Mouse (Mus musculus) B cell, adult 2 months (primary cell): ENCODE data around the gene Gm14085.
A peak's percentile ranks its signal among the peaks of the same experiment; 100 is the strongest.
"Not testable (repeated sequence)": the region's sequence is repeated elsewhere in the genome, so short reads cannot be mapped to it uniquely, and the experiment has no call there.

Experiments used
- DNase-seq, 2 experiments: peaks; one replicate each; pipeline ENCODE4 v3.0.0; 2022

The Gm14085 gene

GRCm38 (mm10) chr2:122484641-122485040 is at the start of gene Gm14085:
Gm14085 (plus strand) TSS chr2:122484941.
- DNase-seq, result no peak

GRCm38 (mm10) chr2:122438706-122439482 is 45.8 kb upstream of the Gm14085 start:
- not testable (repeated sequence) for DNase-seq

GRCm38 (mm10) chr2:122440521-122440920 is 44.2 kb upstream of the Gm14085 start:
- peak; percentile 69 to 75 for DNase-seq

- DNase-seq, result peak; percentile 14 to 15
Observed at GRCm38 (mm10) chr2:122441000-122441933, 43.5 kb upstream of the Gm14085 start.

- DNase-seq, result no peak
Observed at GRCm38 (mm10) chr2:122450351-122450750, 34.4 kb upstream of the Gm14085 start.

GRCm38 (mm10) chr2:122452426-122452825 is 32.3 kb upstream of the Gm14085 start:
- DNase-seq, result no peak

- DNase-seq, result peak in 1 of 2 experiments; percentile 4
Observed at GRCm38 (mm10) chr2:122466901-122467300, 17.8 kb upstream of the Gm14085 start.

- DNase-seq, result peak; percentile 90 to 92
Observed at GRCm38 (mm10) chr2:122467351-122468013, 17.3 kb upstream of the Gm14085 start.

- DNase-seq, result no peak
Observed at GRCm38 (mm10) chr2:122469221-122469620, 15.5 kb upstream of the Gm14085 start.

- no peak for DNase-seq
Observed at GRCm38 (mm10) chr2:122476585-122476984, 8.2 kb upstream of the Gm14085 start.

- DNase-seq, result not testable (repeated sequence)
Observed at GRCm38 (mm10) chr2:122483787-122484186, 954 bp upstream of the Gm14085 start.

GRCm38 (mm10) chr2:122485654-122486053 is 913 bp downstream of the Gm14085 start:
- DNase-seq, result not testable (repeated sequence)

- DNase-seq, result not testable (repeated sequence)
Observed at GRCm38 (mm10) chr2:122486122-122486521, 1.4 kb downstream of the Gm14085 start.

GRCm38 (mm10) chr2:122486674-122487073 is 1.9 kb downstream of the Gm14085 start:
- no peak for DNase-seq

GRCm38 (mm10) chr2:122529696-122530095 is 45.0 kb downstream of the Gm14085 start:
- DNase-seq, result peak in 1 of 2 experiments; percentile 1

- no peak for DNase-seq
Observed at GRCm38 (mm10) chr2:122531290-122531689, 46.5 kb downstream of the Gm14085 start.

GRCm38 (mm10) chr2:122531726-122532125 is 47.0 kb downstream of the Gm14085 start:
- DNase-seq, result no peak

GRCm38 (mm10) chr2:122532136-122532801 is 47.5 kb downstream of the Gm14085 start:
- no peak for DNase-seq

- no peak for DNase-seq
Observed at GRCm38 (mm10) chr2:122532802-122533186, 48.1 kb downstream of the Gm14085 start.

GRCm38 (mm10) chr2:122533378-122533777 is 48.6 kb downstream of the Gm14085 start:
- DNase-seq, result no peak

- no peak for DNase-seq
Observed at GRCm38 (mm10) chr2:122534671-122535070, 49.9 kb downstream of the Gm14085 start.

GRCm38 (mm10) chr2:122558317-122558716 is 73.6 kb downstream of the Gm14085 start:
- peak; percentile 49 to 53 for DNase-seq
